Mouse (Mus musculus) MEL (cell line): Measurements from ENCODE around the gene Dctn1. TPM values are rescaled to one million over a fixed set of nuclear protein-coding genes. Genes with fewer than 3 reads are reported as not detected.

ENCODE experiments used
- DNase-seq: peaks from one replicate; pipeline ENCODE4 v3.0.0; 2011; ENCODE audit warnings: low read depth, low spot score
- H3K27ac ChIP-seq: 2 replicates; pipeline ENCODE4 v1.5.1; 2012; ENCODE audit warnings: low read depth, mild to moderate bottlenecking, control low read depth, low read length, moderate library complexity; ENCODE audit not compliant: control insufficient read depth
- H3K27me3 ChIP-seq, 2 experiments: fragments of 150-350 bp in 1 of 2; sonication (generic) in 1 of 2; 2 replicates each; pipeline ENCODE4 v1.6.1; 2012; ENCODE audit warnings: low read length in 2 of 2, mild to moderate bottlenecking in 2 of 2, improper control_type of control experiment in 1 of 2, moderate library complexity in 1 of 2; ENCODE audit not compliant: insufficient read depth in 2 of 2, control insufficient read depth in 1 of 2
- H3K36me3 ChIP-seq, 2 experiments: 2 replicates each; pipeline ENCODE4 v1.6.1; 2012 to 2014; ENCODE audit warnings: low read length in 2 of 2, improper control_type of control experiment in 1 of 2, inconsistent platforms in 1 of 2, mild to moderate bottlenecking in 1 of 2; ENCODE audit not compliant: insufficient read depth in 2 of 2, control insufficient read depth in 1 of 2
- H3K4me1 ChIP-seq, 2 experiments: fragments of 150-350 bp in 1 of 2; sonication (generic) in 1 of 2; 2 replicates each; pipeline ENCODE4 v1.6.1; 2012; ENCODE audit warnings: low read length in 2 of 2, improper control_type of control experiment in 1 of 2, mild to moderate bottlenecking in 1 of 2; ENCODE audit not compliant: insufficient read depth in 2 of 2, control insufficient read depth in 1 of 2
- H3K4me3 ChIP-seq, 2 experiments: fragments of 150-350 bp in 1 of 2; sonication (generic) in 1 of 2; 2 replicates each; pipeline ENCODE4 v1.5.1; 2012; ENCODE audit warnings: low read depth in 2 of 2, low read length in 2 of 2, mild to moderate bottlenecking in 2 of 2, moderate library complexity in 2 of 2, control low read depth in 1 of 2, improper control_type of control experiment in 1 of 2; ENCODE audit not compliant: control insufficient read depth in 1 of 2, insufficient read depth in 1 of 2
- H3K79me2 ChIP-seq: 2 replicates; pipeline ENCODE4 v1.6.1; 2012; ENCODE audit warnings: mild to moderate bottlenecking, low read length, moderate library complexity; ENCODE audit not compliant: control insufficient read depth, poor library complexity, insufficient read depth
- H3K9ac ChIP-seq: 2 replicates; pipeline ENCODE4 v1.6.1; 2012; ENCODE audit warnings: low read depth, mild to moderate bottlenecking, control low read depth, low read length, moderate library complexity; ENCODE audit not compliant: control insufficient read depth, poor library complexity, severe bottlenecking
- H3K9me3 ChIP-seq: fragments of 150-350 bp; sonication (generic); replicated peaks from 2 replicates; pipeline ENCODE4 v1.6.1; 2012; ENCODE audit warnings: mild to moderate bottlenecking, low read length, improper control_type of control experiment, moderate library complexity; ENCODE audit not compliant: insufficient read depth
- CHD2 ChIP-seq: IDR thresholded peaks from 2 replicates; pipeline ENCODE4 v1.6.1; 2011; ENCODE audit warnings: low read length, improper control_type of control experiment
- CTCF ChIP-seq, 3 experiments: IDR thresholded peaks in 2 of 3; conservative IDR thresholded peaks in 1 of 3; 2 replicates each; pipeline ENCODE4 v1.5.1; 2011 to 2012; ENCODE audit warnings: low read length in 3 of 3, low read depth in 2 of 3, mild to moderate bottlenecking in 2 of 3, improper control_type of control experiment in 1 of 3, inconsistent platforms in 1 of 3, mixed read lengths in 1 of 3, moderate library complexity in 1 of 3; ENCODE audit not compliant: control insufficient read depth in 1 of 3, insufficient read depth in 1 of 3, poor library complexity in 1 of 3, severe bottlenecking in 1 of 3
- EP300 ChIP-seq, 2 experiments: IDR thresholded peaks; 2 replicates each; pipeline ENCODE4 v1.6.1; 2011; ENCODE audit warnings: improper control_type of control experiment in 2 of 2, low read length in 2 of 2, low read depth in 1 of 2, mild to moderate bottlenecking in 1 of 2
- ETS1 ChIP-seq: IDR thresholded peaks from 2 replicates; pipeline ENCODE4 v1.6.1; 2012; ENCODE audit warnings: low read depth, mild to moderate bottlenecking, inconsistent platforms, low read length, improper control_type of control experiment, moderate library complexity
- GABPA ChIP-seq: IDR thresholded peaks from 2 replicates; pipeline ENCODE4 v1.6.1; 2012; ENCODE audit warnings: low read depth, mild to moderate bottlenecking, inconsistent platforms, low read length, improper control_type of control experiment, moderate library complexity
- KAT2A ChIP-seq: conservative IDR thresholded peaks from 2 replicates; pipeline ENCODE4 v1.6.1; 2012; ENCODE audit warnings: low read depth, low read length, improper control_type of control experiment, inconsistent platforms
- MAFK ChIP-seq: IDR thresholded peaks from 2 replicates; pipeline ENCODE4 v1.6.1; 2011; ENCODE audit warnings: low read depth, mild to moderate bottlenecking, low read length, improper control_type of control experiment, borderline replicate concordance
- MEF2A ChIP-seq: IDR thresholded peaks from 2 replicates; pipeline ENCODE4 v1.6.1; 2014; ENCODE audit warnings: low read depth, mild to moderate bottlenecking, inconsistent platforms, low read length, improper control_type of control experiment; ENCODE audit not compliant: poor library complexity, insufficient replicate concordance, severe bottlenecking; ENCODE audit errors: extremely low read depth
- MXI1 ChIP-seq: IDR thresholded peaks from 2 replicates; pipeline ENCODE4 v1.6.1; 2011; ENCODE audit warnings: mild to moderate bottlenecking, low read depth, low read length, improper control_type of control experiment
- MYC ChIP-seq: IDR thresholded peaks from 2 replicates; pipeline ENCODE4 v1.6.1; 2011; ENCODE audit warnings: low read depth, mild to moderate bottlenecking, low read length, improper control_type of control experiment, moderate library complexity
- NRF1 ChIP-seq: IDR thresholded peaks from 2 replicates; pipeline ENCODE4 v1.6.1; 2014; ENCODE audit warnings: low read depth, mild to moderate bottlenecking, inconsistent platforms, low read length, improper control_type of control experiment, moderate library complexity; ENCODE audit not compliant: poor library complexity, insufficient read depth, severe bottlenecking
- POLR2A ChIP-seq, 2 experiments: IDR thresholded peaks; 2 replicates each; pipeline ENCODE4 v1.6.1; 2011 to 2012; ENCODE audit warnings: low read length in 2 of 2, mild to moderate bottlenecking in 2 of 2, control low read depth in 1 of 2, improper control_type of control experiment in 1 of 2, low read depth in 1 of 2, moderate library complexity in 1 of 2; ENCODE audit not compliant: control insufficient read depth in 1 of 2, insufficient read depth in 1 of 2, poor library complexity in 1 of 2
- POLR2AphosphoS2 ChIP-seq: IDR thresholded peaks from 2 replicates; pipeline ENCODE4 v1.6.1; 2011; ENCODE audit warnings: low read length, improper control_type of control experiment
- POLR2AphosphoS5 ChIP-seq: IDR thresholded peaks from 2 replicates; pipeline ENCODE4 v1.6.1; 2012; ENCODE audit warnings: low read depth, borderline replicate concordance, mild to moderate bottlenecking, inconsistent platforms, low read length, moderate library complexity, mixed read lengths
- RAD21 ChIP-seq: IDR thresholded peaks from 2 replicates; pipeline ENCODE4 v1.6.1; 2011; ENCODE audit warnings: mild to moderate bottlenecking, low read depth, low read length, improper control_type of control experiment
- SMC3 ChIP-seq: IDR thresholded peaks from 2 replicates; pipeline ENCODE4 v1.6.1; 2011; ENCODE audit warnings: low read depth, low read length, improper control_type of control experiment
- TCF12 ChIP-seq: IDR thresholded peaks from 2 replicates; pipeline ENCODE4 v1.6.1; 2014; ENCODE audit warnings: low read depth, mild to moderate bottlenecking, inconsistent platforms, low read length, improper control_type of control experiment, moderate library complexity
- UBTF ChIP-seq: IDR thresholded peaks from 2 replicates; pipeline ENCODE4 v1.6.1; 2012; ENCODE audit warnings: low read depth, mild to moderate bottlenecking, inconsistent platforms, low read length, improper control_type of control experiment, moderate library complexity, borderline replicate concordance; ENCODE audit not compliant: insufficient read depth
- USF1 ChIP-seq: IDR thresholded peaks from 2 replicates; pipeline ENCODE4 v1.6.1; 2014; ENCODE audit warnings: low read depth, mild to moderate bottlenecking, inconsistent platforms, low read length, improper control_type of control experiment, moderate library complexity
- ZMIZ1 ChIP-seq: IDR thresholded peaks from 2 replicates; pipeline ENCODE4 v1.6.1; 2012; ENCODE audit warnings: low read depth, mild to moderate bottlenecking, inconsistent platforms, low read length, improper control_type of control experiment, moderate library complexity
- ZNF384 ChIP-seq: IDR thresholded peaks from 2 replicates; pipeline ENCODE4 v1.6.1; 2012; ENCODE audit warnings: low read depth, mild to moderate bottlenecking, inconsistent platforms, low read length, improper control_type of control experiment
- polyA plus RNA-seq, 2 experiments: library from polyadenylated mRNA; stranded (reverse) in 1 of 2; unstranded in 1 of 2; fragments of >175 nt in 1 of 2; fragments of >200 nt in 1 of 2; gene quantifications; 2 replicates each; pipeline versions ENCODE4 v1.2.1 to v1.2.4; 2012; ENCODE audit warnings: low replicate concordance in 2 of 2, low read depth in 1 of 2; ENCODE audit not compliant: insufficient read length in 2 of 2, insufficient read depth in 1 of 2, missing spikeins in 1 of 2
- total RNA-seq: library from RNA; depleted of rRNA; stranded (reverse); fragments of 300-350 nt; gene quantifications from 2 replicates; pipeline ENCODE4 v1.2.3, GENCODE M21; 2012

The Dctn1 gene
- total and polyA plus RNA-seq, 3 experiments = 23.3 to 81.9 TPM; not detected in 1

- TF ChIP-seq MAFK (no peak), MYC (0 out of 2 replicates have a peak, but pooled peaks have one; percentile 11), CTCF (IDR thresholded peaks at IDR 0.05 in 2 of 3, conservative IDR thresholded peaks at IDR 0.05 in 1 of 3; ENCODE audit: control insufficient read depth in 1 of 3, insufficient read depth in 1 of 3, low read depth in 2 of 3, low read length in 3 of 3, poor library complexity in 1 of 3, severe bottlenecking in 1 of 3) (no peak), POLR2AphosphoS5 (no peak)
Observed at GRCm38 (mm10) chr6:83120930-83121862, 44.5 kb upstream of the Dctn1 start, which contains the start of gene Wbp1 (continued).

- H3K4me1 ChIP-seq = peaks cover 0 to 24% of the 10 kb centered on the region in 2 experiments; a peak in 3 of 4 replicates
- peaks cover 29% of the 10 kb centered on the region for H3K79me2 ChIP-seq
- TF ChIP-seq UBTF (0 out of 2 replicates have a peak, but pooled peaks have one; percentile 63), ZMIZ1 (no peak), MEF2A (no peak), POLR2AphosphoS2 (no peak), POLR2AphosphoS5 (no peak), MAFK (no peak), MXI1 (no peak), SMC3 (0 out of 2 replicates have a peak, but pooled peaks have one; percentile 3)
- peak overlapping the region; percentile 64 to 73 for H3K4me3 ChIP-seq
- H3K27ac ChIP-seq = peak overlapping the region; percentile 76
- DNase-seq = no peak
- no peaks in the 10 kb centered on the region for H3K9me3 ChIP-seq
- peaks cover 0 to 27% of the 10 kb centered on the region in 2 experiments; a peak in 2 of 4 replicates for H3K36me3 ChIP-seq
- H3K9ac ChIP-seq = peak overlapping the region; percentile 80
- H3K27me3 ChIP-seq = no peaks in the 10 kb centered on the region
Observed at GRCm38 (mm10) chr6:83121863-83122710, 43.6 kb upstream of the Dctn1 start.

GRCm38 (mm10) chr6:83122961-83123360, 42.8 kb upstream of the Dctn1 start:
- H3K79me2 ChIP-seq = peaks cover 26% of the 10 kb centered on the region
- H3K27ac ChIP-seq = no peak overlapping the region
- H3K36me3 ChIP-seq = peaks cover 0 to 23% of the 10 kb centered on the region in 2 experiments; a peak in 2 of 4 replicates
- peaks cover 0 to 24% of the 10 kb centered on the region in 2 experiments; a peak in 3 of 4 replicates for H3K4me1 ChIP-seq
- no peak for DNase-seq
- TF ChIP-seq MXI1 (no peak), POLR2A (IDR thresholded peaks at IDR 0.05; ENCODE audit: control insufficient read depth in 1 of 2, insufficient read depth in 1 of 2, low read depth in 1 of 2, low read length in 2 of 2, poor library complexity in 1 of 2) (no peak), CHD2 (no peak), KAT2A (no peak), NRF1 (no peak), RAD21 (no peak), POLR2AphosphoS2 (no peak), USF1 (no peak), GABPA (no peak), MAFK (no peak), ZNF384 (no peak), TCF12 (no peak), EP300 (IDR thresholded peaks at IDR 0.05; ENCODE audit: low read depth in 1 of 2, low read length in 2 of 2) (no peak), ETS1 (no peak)
- no peaks in the 10 kb centered on the region for H3K27me3 ChIP-seq
- H3K9me3 ChIP-seq = no peaks in the 10 kb centered on the region
- no peak overlapping the region for H3K9ac ChIP-seq
- H3K4me3 ChIP-seq = no peak overlapping the region
